Mouse (Mus musculus) olfactory bulb, adult 2 months (tissue): ENCODE results near the gene Nipal3.

ENCODE experiments used
- CTCF ChIP-seq: fragments of 200-500 bp; IDR thresholded peaks from 2 replicates; pipeline ENCODE4 v1.5.1; 2012; ENCODE audit warnings: low read depth, mild to moderate bottlenecking, low read length, moderate library complexity; ENCODE audit not compliant: insufficient read depth
- POLR2A ChIP-seq: fragments of 200-500 bp; IDR thresholded peaks from 2 replicates; pipeline ENCODE4 v1.6.1; 2012; ENCODE audit warnings: mild to moderate bottlenecking, low read depth, low read length, moderate library complexity; ENCODE audit not compliant: insufficient read depth

- TF ChIP-seq POLR2A: peak; percentile 32; the same call in 1 of the 2 replicates
- TF ChIP-seq CTCF: peak; percentile 60; the same call in 1 of the 2 replicates
These were observed at the start of gene Nipal3, which contains the start of gene Stpg1 for GRCm38 (mm10) chr4:135494521-135495396.
